Mouse (Mus musculus) heart, adult 2 months (tissue): ENCODE results near the gene Cnot1. TPM values are rescaled to one million over a fixed set of nuclear protein-coding genes. Genes with fewer than 3 reads are reported as not detected.
"Not testable (repeated sequence)": the region's sequence is repeated elsewhere in the genome, so short reads cannot be mapped to it uniquely, and the experiment has no call there.

Source experiments
- DNase-seq, 2 experiments: peaks; one replicate each; pipeline ENCODE4 v3.0.0; 2021
- H3K27ac ChIP-seq: fragments of 200-600 bp; 2 replicates; pipeline ENCODE4 v1.8.1; 2022
- H3K27me3 ChIP-seq: fragments of 200-500 bp; 2 replicates; pipeline ENCODE4 v1.6.1; 2012; ENCODE audit warnings: mild to moderate bottlenecking, low read length, inconsistent platforms, mixed read lengths; ENCODE audit not compliant: control insufficient read depth, insufficient read depth
- H3K36me3 ChIP-seq: fragments of 200-500 bp; 2 replicates; pipeline ENCODE4 v1.6.1; 2012; ENCODE audit warnings: low read length, inconsistent platforms; ENCODE audit not compliant: control insufficient read depth, insufficient read depth
- H3K4me1 ChIP-seq: fragments of 200-500 bp; 2 replicates; pipeline ENCODE4 v1.6.1; 2011; ENCODE audit warnings: low read length; ENCODE audit not compliant: control insufficient read depth, insufficient read depth
- H3K4me3 ChIP-seq: fragments of 200-600 bp; 2 replicates; pipeline ENCODE4 v1.8.1; 2022
- H3K79me2 ChIP-seq: fragments of 200-500 bp; replicated peaks from 2 replicates; pipeline ENCODE4 v1.6.1; 2012; ENCODE audit warnings: mild to moderate bottlenecking, inconsistent platforms, low read length, moderate library complexity, mixed read lengths; ENCODE audit not compliant: control insufficient read depth, insufficient read depth
- H3K9ac ChIP-seq: fragments of 200-500 bp; 2 replicates; pipeline ENCODE4 v1.6.1; 2012; ENCODE audit warnings: low read depth, mild to moderate bottlenecking, control low read depth, inconsistent platforms, low read length, mixed read lengths
- CTCF ChIP-seq: fragments of 200-600 bp; IDR thresholded peaks from 2 replicates; pipeline ENCODE4 v1.8.1; 2022; ENCODE audit warnings: antibody characterized with exemption, mild to moderate bottlenecking, moderate library complexity
- EP300 ChIP-seq: fragments of 200-500 bp; IDR thresholded peaks from 2 replicates; pipeline ENCODE4 v1.6.1; 2011; ENCODE audit warnings: low read depth, low read length, control low read depth; ENCODE audit not compliant: insufficient read depth
- POLR2A ChIP-seq: fragments of 200-500 bp; IDR thresholded peaks from 2 replicates; pipeline ENCODE4 v1.6.1; 2011; ENCODE audit warnings: mild to moderate bottlenecking, low read depth, low read length, control low read depth; ENCODE audit not compliant: insufficient read depth
- WGBS: fragments of 180-500 bp; shearing (Covaris S2); methylation state at CpG from one replicate; pipeline ENCODE4 v1.1.7; 2018; 5-methylcytosine and 5-hydroxymethylcytosine counted together
- intact Hi-C: fragments of 180-260 bp; cut with DNase I; formaldehyde crosslinking; loops from one replicate; pipeline ENCODE4 v1.15.1; 2025
- polyA plus RNA-seq: library from polyadenylated mRNA; depleted of rRNA; stranded (reverse); fragments of >200 nt; gene quantifications from 2 replicates; pipeline ENCODE4 v1.2.3, GENCODE M21; 2012
- total RNA-seq, 2 experiments: library from RNA; stranded (reverse); gene quantifications; 2 replicates each; pipeline ENCODE4 v1.2.3; 2021

Gene Cnot1
- total and polyA plus RNA-seq, 3 experiments = 51.0 to 116 (median 107) TPM

- Histone ChIP-seq H3K4me1 (peaks cover 12% of the 10 kb centered on the region), H3K79me2 (peaks cover 14% of the 10 kb centered on the region), H3K4me3 (no peak overlapping the region), H3K36me3 (peaks cover 17% of the 10 kb centered on the region), H3K27ac (no peak overlapping the region; the same call in 1 of the 2 replicates), H3K27me3 (no peaks in the 10 kb centered on the region), H3K9ac (no peak overlapping the region)
- intact Hi-C loops = loop anchor here (10.0 kb wide), 1 partner anchor 171 kb away; the partner anchor contains the start of gene Gins3
- no peak for TF ChIP-seq EP300
- DNase-seq = no peak
- 30% methylated on average over 2 of the region's 2 CpGs for WGBS
These were observed 1.8 kb downstream of the Cnot1 start for GRCm38 (mm10) chr8:95805482-95805881.

GRCm38 (mm10) chr8:95802231-95802630 is 5.0 kb downstream of the Cnot1 start:
- TF ChIP-seq POLR2A (no peak), EP300 (no peak), CTCF (no peak)
- intact Hi-C loops = loop anchor here (10.0 kb wide), 1 partner anchor 167 kb away; the partner anchor contains the start of gene Gins3
- DNase-seq = no peak
- Histone ChIP-seq H3K79me2 (peaks cover 23% of the 10 kb centered on the region), H3K36me3 (peaks cover 27% of the 10 kb centered on the region), H3K27ac (no peak overlapping the region), H3K4me1 (peaks cover 20% of the 10 kb centered on the region), H3K9ac (no peak overlapping the region), H3K27me3 (no peaks in the 10 kb centered on the region), H3K4me3 (no peak overlapping the region)
- 69% methylated on average over 8 of the region's 8 CpGs for WGBS

GRCm38 (mm10) chr8:95801476-95802064 is 5.7 kb downstream of the Cnot1 start:
- intact Hi-C loops = loop anchor here (10.0 kb wide), 1 partner anchor 167 kb away; the partner anchor contains the start of gene Gins3
- H3K27ac ChIP-seq = no peak overlapping the region
- peaks cover 27% of the 10 kb centered on the region for H3K36me3 ChIP-seq
- WGBS = 100% methylated on average over 1 of the region's 1 CpGs
- H3K79me2 ChIP-seq = peaks cover 21% of the 10 kb centered on the region
- DNase-seq = no peak
- H3K4me1 ChIP-seq = peaks cover 20% of the 10 kb centered on the region
- no peak overlapping the region for H3K4me3 ChIP-seq
- no peak overlapping the region for H3K9ac ChIP-seq
- H3K27me3 ChIP-seq = no peaks in the 10 kb centered on the region
- TF ChIP-seq EP300 = no peak
- TF ChIP-seq CTCF = no peak
- TF ChIP-seq POLR2A = no peak

GRCm38 (mm10) chr8:95800353-95800752 is 6.9 kb downstream of the Cnot1 start:
- H3K27ac ChIP-seq = no peak overlapping the region
- intact Hi-C loops = loop anchor here (10.0 kb wide), 1 partner anchor 166 kb away; the partner anchor contains the start of gene Gins3
- 60% methylated on average over 3 of the region's 3 CpGs for WGBS

GRCm38 (mm10) chr8:95799891-95800290 is 7.4 kb downstream of the Cnot1 start:
- 57% methylated on average over 1 of the region's 1 CpGs for whole genome bisulfite sequencing
- TF ChIP-seq CTCF (no peak), POLR2A (no peak), EP300 (no peak)
- Histone ChIP-seq H3K79me2 (peaks cover 17% of the 10 kb centered on the region), H3K27me3 (no peaks in the 10 kb centered on the region), H3K4me1 (peaks cover 15% of the 10 kb centered on the region), H3K27ac (no peak overlapping the region), H3K4me3 (no peak overlapping the region), H3K36me3 (peaks cover 18% of the 10 kb centered on the region), H3K9ac (no peak overlapping the region)
- intact Hi-C loops = loop anchor here (10.0 kb wide), 1 partner anchor 165 kb away; the partner anchor contains the start of gene Gins3
- no peak for DNase-seq

More at GRCm38 (mm10) chr8:95800353-95800752, 6.9 kb downstream of the Cnot1 start:
- Histone ChIP-seq H3K27me3 (no peaks in the 10 kb centered on the region), H3K4me1 (peaks cover 15% of the 10 kb centered on the region), H3K9ac (no peak overlapping the region), H3K36me3 (peaks cover 22% of the 10 kb centered on the region), H3K79me2 (peaks cover 18% of the 10 kb centered on the region), H3K4me3 (no peak overlapping the region)
- no peak for DNase-seq
- TF ChIP-seq POLR2A (no peak), EP300 (no peak), CTCF (no peak)

- intact Hi-C loops = no loop called here
- Histone ChIP-seq H3K79me2 (peaks cover 17% of the 10 kb centered on the region), H3K27me3 (no peaks in the 10 kb centered on the region), H3K27ac (no peak overlapping the region), H3K9ac (no peak overlapping the region), H3K4me1 (peaks cover 15% of the 10 kb centered on the region), H3K36me3 (peaks cover 18% of the 10 kb centered on the region), H3K4me3 (no peak overlapping the region)
- TF ChIP-seq EP300 (no peak), POLR2A (no peak), CTCF (no peak)
- no peak for DNase-seq
- 73% methylated on average over 6 of the region's 6 CpGs for WGBS
These were observed 8.1 kb downstream of the Cnot1 start for GRCm38 (mm10) chr8:95799117-95799516.

GRCm38 (mm10) chr8:95795333-95796061 is 11.8 kb downstream of the Cnot1 start:
- 93% methylated on average over 5 of the region's 5 CpGs for WGBS
- H3K4me3 ChIP-seq, intact Hi-C loops, H3K9ac ChIP-seq, H3K27ac ChIP-seq, DNase-seq, H3K4me1 ChIP-seq, H3K27me3 ChIP-seq: not testable (repeated sequence)
- peaks cover 10% of the 10 kb centered on the region for H3K79me2 ChIP-seq
- H3K36me3 ChIP-seq = peaks cover 13% of the 10 kb centered on the region
